Mouse (Mus musculus) B cell, adult (primary cell): ENCODE data around the gene Olfr149. TPM values are rescaled to one million over a fixed set of nuclear protein-coding genes. Genes with fewer than 3 reads are reported as not detected.

Experiments used
- total RNA-seq: library from RNA; stranded (reverse); gene quantifications from 4 replicates; pipeline ENCODE4 v1.2.4, GENCODE M21; 2023; ENCODE audit not compliant: inconsistent age

The Olfr149 gene
- not detected in 4 replicates for total RNA-seq

DNA sequence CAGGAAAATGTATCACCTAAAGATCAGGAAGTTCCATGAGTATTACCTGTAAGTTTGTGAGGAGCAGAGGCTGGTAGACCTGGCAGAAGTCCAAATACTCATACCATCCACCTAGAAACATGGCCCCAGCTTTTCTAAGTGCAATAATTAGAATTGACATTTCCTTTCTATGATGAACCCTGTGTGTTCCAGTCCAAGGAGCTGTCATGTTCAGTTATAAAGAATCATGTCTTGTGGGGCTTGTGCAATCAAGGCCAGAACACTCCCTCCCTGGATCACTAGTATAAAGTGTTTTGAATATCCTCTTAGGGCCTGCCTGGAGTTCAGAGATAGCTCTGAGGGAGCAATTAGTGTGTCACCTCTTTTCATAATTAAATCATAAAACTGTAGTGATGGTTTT, at the start of gene Olfr149:
Olfr149 (minus strand) TSS at position 101 of the 400 bp plus-strand sequence.

DNA sequence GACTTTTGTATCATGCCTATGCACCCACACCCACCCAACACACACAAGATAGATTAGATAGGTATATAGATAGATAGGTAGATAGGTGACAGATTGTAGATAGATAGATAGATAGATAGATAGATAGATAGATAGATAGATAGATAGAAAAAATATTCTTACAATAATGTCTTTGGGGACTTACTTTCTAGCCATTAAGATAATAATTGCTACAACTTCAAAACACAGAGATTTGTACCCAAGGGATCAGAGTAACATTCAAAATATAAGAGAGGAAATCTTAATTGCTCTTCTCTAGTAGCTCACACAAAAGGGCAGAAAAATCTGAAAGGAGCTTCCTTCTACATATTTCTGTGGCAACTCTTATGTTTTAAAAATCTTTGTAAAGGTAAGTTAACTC, 39.0 kb upstream of the Olfr149 start, which contains the start of gene Olfr967:
Olfr967 (plus strand) TSS at position 301 of the 400 bp plus-strand sequence.

DNA sequence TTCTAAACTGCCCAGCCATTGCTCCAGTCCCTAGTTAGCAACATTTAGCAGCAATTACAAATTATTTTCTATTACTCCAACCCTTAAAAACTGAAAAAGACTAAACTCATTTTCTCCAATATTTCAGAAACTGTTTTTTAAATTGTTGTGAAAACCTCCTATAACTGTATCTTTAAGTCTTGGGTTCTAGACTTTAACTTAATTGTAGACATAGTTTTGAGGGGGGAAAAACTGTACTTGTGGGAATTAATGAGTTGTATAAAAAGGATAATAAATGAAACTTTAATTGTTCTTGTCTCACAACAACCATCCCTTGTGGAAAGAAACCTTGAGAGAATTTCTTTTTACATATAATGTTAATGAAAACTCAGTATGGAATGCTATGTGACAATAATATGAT, 23.8 kb upstream of the Olfr149 start, which contains the start of gene Olfr150:
Olfr150 (plus strand) TSS at position 301 of the 400 bp plus-strand sequence.

DNA sequence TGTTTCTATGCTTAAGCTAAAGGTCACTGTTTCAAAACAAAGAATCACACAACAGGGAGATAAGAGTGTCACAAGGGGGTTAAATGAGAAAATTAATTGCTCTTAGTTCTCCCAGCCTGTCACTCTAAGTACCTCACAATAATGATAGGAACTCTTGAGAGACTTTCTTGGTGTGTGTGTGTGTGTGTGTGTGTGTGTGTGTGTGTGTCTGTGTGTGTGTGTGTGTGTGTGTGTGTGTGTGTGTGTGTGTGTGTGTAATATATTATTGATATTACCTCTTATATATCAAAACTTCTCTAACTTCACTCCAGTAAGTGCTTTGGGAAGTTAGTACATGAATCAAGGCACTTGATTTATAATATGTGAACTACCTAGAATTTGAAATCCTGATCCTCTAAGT, 4.1 kb upstream of the Olfr149 start, which contains the start of gene Olfr965:
Olfr965 (plus strand) TSS at position 301 of the 400 bp plus-strand sequence.

DNA sequence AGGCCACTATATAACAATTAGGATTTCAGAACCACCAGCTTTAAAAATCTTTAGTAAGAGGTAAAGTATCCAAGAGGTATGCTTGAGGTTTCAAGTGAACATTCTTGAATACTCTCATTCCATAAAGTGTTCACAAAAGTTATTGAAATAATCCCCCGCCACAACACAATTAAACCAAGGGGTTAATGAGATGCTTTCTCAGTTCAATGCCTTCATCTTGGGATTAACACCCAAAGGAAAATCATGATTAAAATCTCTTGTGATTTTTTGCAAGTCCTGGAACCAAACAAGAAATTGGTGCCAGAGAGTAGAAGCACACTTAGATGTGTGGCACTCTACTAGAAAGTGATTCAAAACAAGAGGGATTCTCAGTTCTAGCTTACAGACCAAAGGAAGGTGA, 40.0 kb downstream of the Olfr149 start, which contains the start of gene Olfr963:
Olfr963 (plus strand) TSS at position 301 of the 400 bp plus-strand sequence.

Other genes with a start within 250 kb of the Olfr149 start
- gene Olfr955, start 235.2 kb downstream of the Olfr149 start, total RNA-seq = not detected in 4 replicates
- gene Olfr44, start 213.1 kb downstream of the Olfr149 start, total RNA-seq = not detected in 4 replicates
- gene Olfr957, start 191.3 kb downstream of the Olfr149 start, total RNA-seq = not detected in 4 replicates
- not detected in 4 replicates for gene Olfr958, start 153.1 kb downstream of the Olfr149 start, total RNA-seq
- gene Olfr959, start 131.5 kb downstream of the Olfr149 start, total RNA-seq = not detected in 4 replicates
- gene AW551984, start 102.7 kb downstream of the Olfr149 start, total RNA-seq = not detected in 4 replicates
- gene Olfr148, start 96.5 kb downstream of the Olfr149 start, total RNA-seq = not detected in 4 replicates
- gene Olfr960, start 85.7 kb downstream of the Olfr149 start, total RNA-seq = not detected in 4 replicates
- not detected in 4 replicates for gene Olfr961, start 62.0 kb downstream of the Olfr149 start, total RNA-seq
- not detected in 4 replicates for gene Olfr963, start 39.9 kb downstream of the Olfr149 start, total RNA-seq
- not detected in 4 replicates for gene Olfr965, start 4.2 kb upstream of the Olfr149 start, total RNA-seq
- gene Olfr150, start 23.9 kb upstream of the Olfr149 start, total RNA-seq = not detected in 4 replicates
- not detected in 4 replicates for gene Olfr967, start 39.1 kb upstream of the Olfr149 start, total RNA-seq
- gene Olfr968, start 76.1 kb upstream of the Olfr149 start, total RNA-seq = not detected in 4 replicates
- not detected in 4 replicates for gene Olfr969, start 83.8 kb upstream of the Olfr149 start, total RNA-seq
- gene Olfr970, start 101.7 kb upstream of the Olfr149 start, total RNA-seq = not detected in 4 replicates
- gene Olfr971, start 129.8 kb upstream of the Olfr149 start, total RNA-seq = not detected in 4 replicates
- gene Olfr972, start 159.3 kb upstream of the Olfr149 start, total RNA-seq = not detected in 4 replicates
- gene Olfr229, start 200.2 kb upstream of the Olfr149 start, total RNA-seq = not detected in 4 replicates
- gene Olfr974, start 230.4 kb upstream of the Olfr149 start, total RNA-seq = not detected in 4 replicates
- gene Olfr975, start 244.9 kb upstream of the Olfr149 start, total RNA-seq = not detected in 4 replicates